Mouse (Mus musculus) intestine, postnatal 0 days (tissue): ENCODE results near the gene Ubxn7. TPM values are rescaled to one million over a fixed set of nuclear protein-coding genes. Genes with fewer than 3 reads are reported as not detected.

Experiments used
- ATAC-seq: fragments of 200-750 bp; cut with Nextera tagmentation; 2 replicates; pipeline ENCODE4 v1.8.0; 2017; ENCODE audit warnings: mild to moderate bottlenecking, moderate TSS enrichment, moderate library complexity
- H3K27ac ChIP-seq: fragments of 300-500 bp; sonication (generic); 2 replicates; pipeline ENCODE4 v1.5.1; 2014; ENCODE audit warnings: mild to moderate bottlenecking, low read depth, low read length, moderate library complexity
- H3K27me3 ChIP-seq: fragments of 300-500 bp; sonication (generic); replicated peaks from 2 replicates; pipeline ENCODE4 v1.6.1; 2014; ENCODE audit warnings: low read length, mixed read lengths; ENCODE audit not compliant: control insufficient read depth, insufficient read depth
- H3K36me3 ChIP-seq: fragments of 300-500 bp; sonication (generic); 2 replicates; pipeline ENCODE4 v1.6.1; 2014; ENCODE audit warnings: mild to moderate bottlenecking, moderate library complexity; ENCODE audit not compliant: control insufficient read depth, insufficient read depth
- H3K4me1 ChIP-seq: fragments of 300-500 bp; sonication (generic); replicated peaks from 2 replicates; pipeline ENCODE4 v1.6.1; 2014; ENCODE audit warnings: antibody characterized with exemption, low read length, mixed read lengths; ENCODE audit not compliant: control insufficient read depth, insufficient read depth
- H3K4me2 ChIP-seq: fragments of 300-500 bp; sonication (generic); replicated peaks from 2 replicates; pipeline ENCODE4 v1.6.1; 2014; ENCODE audit warnings: low read depth, mild to moderate bottlenecking, moderate library complexity
- H3K4me3 ChIP-seq: fragments of 300-500 bp; sonication (generic); 2 replicates; pipeline ENCODE4 v1.5.1; 2014; ENCODE audit warnings: low read depth, low read length
- H3K9ac ChIP-seq: fragments of 300-500 bp; sonication (generic); 2 replicates; pipeline ENCODE4 v1.6.1; 2014; ENCODE audit warnings: mild to moderate bottlenecking, low read depth, low read length
- H3K9me3 ChIP-seq: fragments of 300-500 bp; sonication (generic); 2 replicates; pipeline ENCODE4 v1.6.1; 2016; ENCODE audit warnings: mixed run types; ENCODE audit not compliant: control insufficient read depth
- CTCF ChIP-seq: sonication (generic); IDR thresholded peaks from 2 replicates; pipeline ENCODE4 v1.5.1; 2016; ENCODE audit warnings: low read depth, mild to moderate bottlenecking, control low read depth, antibody characterized with exemption, moderate library complexity
- WGBS: fragments of 180-500 bp; shearing (Covaris S2); extraction: QIAGEN DNeasy Blood & Tissue Kit; methylation state at CpG from one replicate; pipeline ENCODE4 v1.1.7; 2014; 5-methylcytosine and 5-hydroxymethylcytosine counted together
- polyA plus RNA-seq: library from polyadenylated mRNA; unstranded; fragments of >200 nt; fragmentation: Nextera tagmentation; extraction: Ambion mirVana; gene quantifications from 2 replicates; pipeline ENCODE4 v1.2.1, GENCODE M21; 2015

Gene Ubxn7
- polyA plus RNA-seq, 1 experiment from 2014 or later, result 6.8 TPM

- peaks cover 15% of the 10 kb centered on the region for H3K36me3 ChIP-seq
Observed at GRCm38 (mm10) chr16:32390882-32391281, 58.8 kb downstream of the Ubxn7 start.

GRCm38 (mm10) chr16:32395679-32396540 lies 63.9 kb downstream of the Ubxn7 start:
- Histone ChIP-seq H3K27ac (no peak overlapping the region), H3K27me3 (no peaks in the 10 kb centered on the region), H3K9ac (no peak overlapping the region), H3K4me2 (no peak overlapping the region), H3K4me1 (no peaks in the 10 kb centered on the region), H3K4me3 (no peak overlapping the region), H3K36me3 (peaks cover 8% of the 10 kb centered on the region), H3K9me3 (no peaks in the 10 kb centered on the region)
- TF ChIP-seq CTCF, result no peak
- WGBS, result 67% methylated on average over 6 of the region's 6 CpGs
- no peak for ATAC-seq

More at GRCm38 (mm10) chr16:32390882-32391281, 58.8 kb downstream of the Ubxn7 start:
- no peak overlapping the region for H3K9ac ChIP-seq
- H3K27me3 ChIP-seq, result no peaks in the 10 kb centered on the region
- no peaks in the 10 kb centered on the region for H3K9me3 ChIP-seq
- 0 out of 2 replicates have a peak, but pooled peaks cover 2% of the 10 kb centered on the region for H3K4me1 ChIP-seq
- H3K4me3 ChIP-seq, result no peak overlapping the region
- TF ChIP-seq CTCF, result no peak
- H3K27ac ChIP-seq, result no peak overlapping the region
- ATAC-seq, result no peak
- H3K4me2 ChIP-seq, result no peak overlapping the region
- WGBS, result 85% methylated on average over 3 of the region's 3 CpGs

- Histone ChIP-seq H3K36me3 (peaks cover 2% of the 10 kb centered on the region; the same call in 1 of the 2 replicates), H3K27me3 (no peaks in the 10 kb centered on the region), H3K9me3 (no peaks in the 10 kb centered on the region), H3K4me3 (no peak overlapping the region), H3K4me1 (no peaks in the 10 kb centered on the region), H3K9ac (no peak overlapping the region), H3K4me2 (no peak overlapping the region), H3K27ac (no peak overlapping the region)
- no peak for ATAC-seq
- TF ChIP-seq CTCF, result no peak
- 64% methylated on average over 3 of the region's 3 CpGs for WGBS
Observed at GRCm38 (mm10) chr16:32396541-32396835, 64.4 kb downstream of the Ubxn7 start.

- Histone ChIP-seq H3K36me3 (no peaks in the 10 kb centered on the region), H3K9ac (no peak overlapping the region), H3K27ac (no peak overlapping the region), H3K4me3 (no peak overlapping the region), H3K4me1 (no peaks in the 10 kb centered on the region), H3K9me3 (no peaks in the 10 kb centered on the region), H3K27me3 (no peaks in the 10 kb centered on the region), H3K4me2 (no peak overlapping the region)
- no peak for TF ChIP-seq CTCF
- ATAC-seq, result no peak
- WGBS, result 77% methylated on average over 3 of the region's 3 CpGs
Observed at GRCm38 (mm10) chr16:32398206-32398605, 66.1 kb downstream of the Ubxn7 start.

- no peak within 1 kb of the TSS for H3K4me2 ChIP-seq
- H3K27ac ChIP-seq, result no peak within 1 kb of the TSS
- no peaks in the 10 kb centered on the region for H3K9me3 ChIP-seq
- TF ChIP-seq CTCF, result no peak
- no peaks in the 10 kb centered on the region for H3K36me3 ChIP-seq
- H3K9ac ChIP-seq, result no peak within 1 kb of the TSS
- 81% methylated on average over 7 of the region's 7 CpGs for WGBS
- no peaks in the 10 kb centered on the region for H3K4me1 ChIP-seq
- no peak within 1 kb of the TSS for H3K4me3 ChIP-seq
- ATAC-seq, result no peak
- no peaks in the 10 kb centered on the region for H3K27me3 ChIP-seq
Observed at GRCm38 (mm10) chr16:32400267-32400666, 68.2 kb downstream of the Ubxn7 start, which contains the start of gene Tm4sf19. Tm4sf19 (plus strand) TSS chr16:32400506.

GRCm38 (mm10) chr16:32401335-32401965 lies 69.4 kb downstream of the Ubxn7 start:
- no peak overlapping the region for H3K4me3 ChIP-seq
- no peaks in the 10 kb centered on the region for H3K4me1 ChIP-seq
- no peak overlapping the region for H3K9ac ChIP-seq
- H3K27me3 ChIP-seq, result no peaks in the 10 kb centered on the region
- no peak for TF ChIP-seq CTCF
- H3K27ac ChIP-seq, result no peak overlapping the region
- no peak overlapping the region for H3K4me2 ChIP-seq
- no peak for ATAC-seq
- 74% methylated on average over 9 of the region's 9 CpGs for WGBS
- H3K36me3 ChIP-seq, result no peaks in the 10 kb centered on the region
- no peaks in the 10 kb centered on the region for H3K9me3 ChIP-seq
